Mouse (Mus musculus) macrophage (primary cell): Measurements from ENCODE around the gene Higd1a. TPM values are rescaled to one million over a fixed set of nuclear protein-coding genes. Genes with fewer than 3 reads are reported as not detected.

Experiments used
- H3K27ac ChIP-seq: fragments of 350-480 bp; formaldehyde crosslinking; 2 replicates; pipeline ENCODE4 v1.9.0; 2021
- H3K36me3 ChIP-seq: fragments of 350-480 bp; formaldehyde crosslinking; 2 replicates; pipeline ENCODE4 v1.9.0; 2021; ENCODE audit errors: inconsistent target
- H3K4me3 ChIP-seq: fragments of 350-480 bp; formaldehyde crosslinking; 2 replicates; pipeline ENCODE4 v1.9.0; 2021; ENCODE audit errors: inconsistent target
- H3K79me2 ChIP-seq: fragments of 350-480 bp; formaldehyde crosslinking; 2 replicates; pipeline ENCODE4 v1.9.0; 2021; ENCODE audit errors: inconsistent target
- WGBS: methylation state at CpG from one replicate; pipeline ENCODE4 v1.1.7; 2026; ENCODE audit warnings: inconsistent platforms; ENCODE audit not compliant: missing documents; 5-methylcytosine and 5-hydroxymethylcytosine counted together
- polyA plus RNA-seq: library from polyadenylated mRNA; stranded (reverse); fragments of 250-400 nt; gene quantifications from 3 replicates; pipeline ENCODE4 v1.2.4, GENCODE M21; 2018; ENCODE audit warnings: inconsistent platforms

Gene Higd1a
- polyA plus RNA-seq, 1 experiment from 2014 or later: 6.1 TPM

DNA sequence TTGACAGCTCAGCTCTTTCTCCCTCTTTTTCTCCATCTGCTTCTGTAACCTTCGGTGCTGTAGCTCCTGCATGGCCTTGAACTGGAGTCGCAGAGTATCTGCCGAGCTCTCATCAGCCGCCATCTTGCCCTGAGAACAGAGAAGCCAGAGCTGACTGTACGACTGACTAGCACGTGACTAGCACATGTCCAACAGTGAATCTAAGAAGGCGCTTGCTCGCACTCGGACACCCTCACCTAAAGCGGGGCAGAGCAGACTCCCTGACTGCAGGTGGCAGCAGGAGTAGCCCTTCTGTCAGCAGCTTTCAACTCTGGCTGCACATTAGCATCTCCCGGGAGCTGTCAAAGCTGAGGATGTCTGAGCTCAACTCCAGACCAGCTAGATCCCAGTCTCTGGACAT is 24.3 kb downstream of the Higd1a start:
- H3K79me2 ChIP-seq: no peaks in the 10 kb centered on the region
- H3K27ac ChIP-seq: no peak overlapping the region
- 97% methylated on average over 11 of the region's 11 CpGs for WGBS
- H3K4me3 ChIP-seq: no peak overlapping the region
- H3K36me3 ChIP-seq: no peaks in the 10 kb centered on the region

DNA sequence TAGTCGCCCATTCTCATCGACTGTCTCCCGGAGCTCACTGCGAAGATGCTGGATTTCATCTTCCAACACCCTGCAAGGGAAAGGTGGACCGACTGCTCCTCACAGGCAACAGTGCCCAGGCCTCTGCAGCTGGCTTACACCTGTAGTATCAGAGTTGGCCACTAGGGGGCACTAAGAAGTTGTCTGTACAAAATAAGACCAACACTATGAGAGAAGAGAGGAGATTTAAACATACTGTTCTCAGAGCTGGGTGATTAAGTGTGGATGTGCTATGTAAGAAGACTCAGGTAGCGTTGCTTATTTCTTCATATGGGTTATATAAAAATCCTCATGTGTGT is 27.2 kb downstream of the Higd1a start:
- Histone ChIP-seq H3K27ac (no peak overlapping the region), H3K36me3 (no peaks in the 10 kb centered on the region), H3K79me2 (no peaks in the 10 kb centered on the region), H3K4me3 (no peak overlapping the region)
- 42% methylated on average over 6 of the region's 6 CpGs for WGBS

- H3K79me2 ChIP-seq: no peaks in the 10 kb centered on the region
- WGBS: 77% methylated on average over 6 of the region's 6 CpGs
- H3K4me3 ChIP-seq: no peak overlapping the region
- no peaks in the 10 kb centered on the region for H3K36me3 ChIP-seq
- H3K27ac ChIP-seq: no peak overlapping the region
Measured at GRCm38 (mm10) chr9:121830243-121830955, 27.8 kb downstream of the Higd1a start.

DNA sequence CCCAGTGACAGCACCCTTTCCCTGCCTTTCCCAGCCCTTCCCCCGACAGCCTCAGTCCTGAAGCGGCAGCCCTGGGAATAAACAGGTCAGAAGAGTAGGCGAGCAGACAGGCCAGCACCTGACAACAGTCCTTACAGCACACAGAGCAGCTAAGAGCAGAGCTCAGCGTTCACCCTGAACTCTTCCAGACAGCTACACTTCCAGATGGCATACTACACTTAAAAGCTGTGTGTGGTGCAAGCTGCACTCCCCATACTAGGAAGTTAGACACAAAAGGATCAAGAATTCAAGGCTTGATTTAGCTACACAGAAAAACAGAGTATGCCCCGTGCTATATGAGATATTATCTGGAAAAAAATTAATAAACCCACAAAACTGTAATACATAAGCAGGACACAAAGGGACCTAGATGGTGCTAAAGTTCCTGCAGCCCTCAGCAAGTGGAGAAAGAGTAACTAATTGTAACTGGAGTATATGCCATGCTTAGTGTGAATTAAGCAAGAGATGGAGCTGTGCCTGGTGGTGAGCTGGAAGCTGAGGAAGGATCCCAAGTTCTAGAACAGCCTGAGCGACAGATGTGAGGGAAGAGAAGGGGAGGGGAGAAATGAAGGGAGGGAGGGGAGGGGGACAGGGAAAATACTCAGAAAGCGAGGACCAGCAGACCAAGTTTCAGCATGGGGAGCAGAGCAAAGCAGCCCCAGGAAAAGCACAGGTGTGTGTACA is 28.7 kb downstream of the Higd1a start:
- WGBS: 71% methylated on average over 7 of the region's 7 CpGs
- no peak overlapping the region for H3K27ac ChIP-seq
- H3K4me3 ChIP-seq: no peak overlapping the region
- H3K36me3 ChIP-seq: no peaks in the 10 kb centered on the region
- no peaks in the 10 kb centered on the region for H3K79me2 ChIP-seq

- WGBS: 51% methylated on average over 6 of the region's 6 CpGs
- Histone ChIP-seq H3K4me3 (no peak overlapping the region), H3K27ac (no peak overlapping the region)
Measured at GRCm38 (mm10) chr9:121828314-121828713, 29.8 kb downstream of the Higd1a start.

GRCm38 (mm10) chr9:121826356-121826755 is 31.8 kb downstream of the Higd1a start:
- no peak overlapping the region for H3K4me3 ChIP-seq
- no peak overlapping the region for H3K27ac ChIP-seq
- H3K36me3 ChIP-seq: no peaks in the 10 kb centered on the region
- H3K79me2 ChIP-seq: no peaks in the 10 kb centered on the region
- WGBS: 90% methylated on average over 3 of the region's 3 CpGs

More at GRCm38 (mm10) chr9:121828314-121828713, 29.8 kb downstream of the Higd1a start:
- H3K36me3 ChIP-seq: no peaks in the 10 kb centered on the region
- no peaks in the 10 kb centered on the region for H3K79me2 ChIP-seq

GRCm38 (mm10) chr9:121823991-121824390 is 34.2 kb downstream of the Higd1a start:
- H3K36me3 ChIP-seq: no peaks in the 10 kb centered on the region
- H3K27ac ChIP-seq: no peak overlapping the region
- no peak overlapping the region for H3K4me3 ChIP-seq
- H3K79me2 ChIP-seq: no peaks in the 10 kb centered on the region
- WGBS: 94% methylated on average over 7 of the region's 7 CpGs

DNA sequence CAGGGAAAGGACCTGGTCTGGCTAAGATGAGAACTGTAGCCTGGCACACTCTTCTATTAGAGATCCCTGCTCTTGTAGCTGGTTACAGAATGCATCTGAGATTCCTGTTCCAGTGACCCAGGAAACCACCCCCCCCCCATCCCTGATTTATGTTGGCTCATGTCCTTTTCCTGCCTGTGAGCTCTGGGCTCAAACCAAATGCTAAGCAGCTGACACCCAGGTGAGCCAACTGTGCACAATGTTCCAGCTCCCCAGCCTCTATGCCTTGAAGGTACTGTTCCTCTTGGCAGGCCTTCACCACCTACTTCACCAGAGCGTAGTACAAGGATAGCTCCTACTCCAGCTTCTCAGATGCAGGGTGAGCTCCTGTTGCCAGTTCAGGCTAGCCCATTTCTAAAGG is 35.1 kb downstream of the Higd1a start:
- Histone ChIP-seq H3K79me2 (no peaks in the 10 kb centered on the region), H3K4me3 (no peak overlapping the region), H3K27ac (no peak overlapping the region), H3K36me3 (no peaks in the 10 kb centered on the region)
- WGBS: 89% methylated on average over 1 of the region's 1 CpGs

DNA sequence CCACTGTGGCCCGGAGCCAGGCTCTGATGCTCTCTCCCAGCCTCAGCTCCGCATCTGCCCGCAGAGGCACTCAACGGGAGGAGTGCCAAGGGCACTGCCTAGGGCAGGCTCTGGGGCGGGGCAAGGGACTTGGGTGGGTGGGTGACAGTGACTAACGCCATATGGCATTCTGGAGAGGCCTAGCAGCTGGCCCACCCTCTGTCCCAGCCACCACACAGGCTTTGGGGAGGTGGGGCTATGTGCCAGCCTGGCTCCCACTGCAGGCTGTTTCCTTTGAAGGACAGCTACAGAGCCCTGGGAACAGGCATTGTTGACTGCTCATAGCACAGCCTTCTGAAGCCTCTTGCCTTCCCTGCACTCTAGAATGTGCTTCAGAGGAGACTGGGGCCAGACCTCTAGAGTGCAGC is 35.6 kb downstream of the Higd1a start:
- no peak overlapping the region for H3K27ac ChIP-seq
- no peaks in the 10 kb centered on the region for H3K79me2 ChIP-seq
- 88% methylated on average over 3 of the region's 6 CpGs for WGBS
- no peaks in the 10 kb centered on the region for H3K36me3 ChIP-seq
- no peak overlapping the region for H3K4me3 ChIP-seq

GRCm38 (mm10) chr9:121820765-121821164 is 37.4 kb downstream of the Higd1a start:
- Histone ChIP-seq H3K4me3 (no peak overlapping the region), H3K79me2 (no peaks in the 10 kb centered on the region), H3K27ac (no peak overlapping the region), H3K36me3 (no peaks in the 10 kb centered on the region)
- WGBS: 82% methylated on average over 5 of the region's 5 CpGs

DNA sequence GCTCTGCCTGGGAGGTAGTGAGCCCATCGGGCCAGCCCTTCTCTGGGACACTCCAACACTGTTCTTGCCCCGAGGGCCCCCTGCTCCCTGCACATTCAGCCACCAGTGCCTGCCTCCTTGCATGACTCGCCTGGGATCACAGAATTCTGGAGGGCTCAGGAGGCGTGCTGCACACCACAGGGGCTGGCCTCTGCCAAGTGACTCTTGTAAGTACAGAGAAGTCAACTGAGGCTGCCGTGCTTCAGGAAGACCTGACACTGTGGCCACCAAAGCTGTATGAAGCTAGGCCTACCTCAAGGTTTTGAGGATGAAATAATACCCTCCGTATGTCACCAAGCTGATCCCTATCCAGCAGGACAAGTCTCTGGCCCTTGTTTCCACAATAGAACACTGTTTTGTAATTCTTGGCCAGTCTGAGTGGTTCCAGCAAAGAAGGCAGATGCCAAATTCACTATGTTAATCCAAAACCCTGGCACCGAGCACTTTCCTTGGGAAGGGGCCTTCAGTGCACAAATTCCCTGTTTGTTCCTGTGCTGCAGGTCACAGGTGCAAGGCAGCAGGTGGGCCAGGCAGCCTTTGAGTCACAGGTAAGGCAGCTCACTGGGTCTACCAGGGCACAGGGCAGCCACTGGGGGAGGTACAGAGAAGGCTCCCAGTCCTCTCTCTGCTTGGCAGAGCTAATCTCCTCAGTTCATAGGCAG is 38.2 kb downstream of the Higd1a start:
- 92% methylated on average over 6 of the region's 7 CpGs for WGBS

GRCm38 (mm10) chr9:121819073-121819770 is 38.9 kb downstream of the Higd1a start:
- no peaks in the 10 kb centered on the region for H3K36me3 ChIP-seq
- H3K4me3 ChIP-seq: no peak overlapping the region
- H3K79me2 ChIP-seq: no peaks in the 10 kb centered on the region
- WGBS: 80% methylated on average over 9 of the region's 9 CpGs
- no peak overlapping the region for H3K27ac ChIP-seq

More for the DNA sequence above, 38.2 kb downstream of the Higd1a start:
- no peaks in the 10 kb centered on the region for H3K36me3 ChIP-seq
- no peaks in the 10 kb centered on the region for H3K79me2 ChIP-seq
- no peak overlapping the region for H3K27ac ChIP-seq
- H3K4me3 ChIP-seq: no peak overlapping the region

DNA sequence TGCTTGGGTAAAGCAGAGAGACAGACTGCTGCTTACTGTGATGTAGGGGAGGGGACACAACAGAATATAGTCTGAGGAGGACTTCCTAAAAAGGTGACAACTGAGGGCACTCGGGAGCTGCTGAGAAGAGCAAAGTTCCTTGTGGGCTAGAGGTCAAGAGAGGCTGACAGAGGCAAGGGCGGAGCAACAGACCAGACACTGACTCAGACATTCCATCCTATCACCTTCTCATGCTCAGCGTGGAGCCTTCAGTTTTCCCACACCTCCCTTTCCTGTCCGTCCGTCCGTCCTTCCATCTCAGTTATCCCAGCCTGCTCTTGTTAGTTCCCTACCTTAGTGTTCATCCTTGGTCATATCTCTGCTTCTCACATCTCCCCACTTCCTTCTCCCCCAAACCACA is 43.0 kb downstream of the Higd1a start:
- H3K27ac ChIP-seq: no peak overlapping the region
- H3K4me3 ChIP-seq: no peak overlapping the region
- H3K36me3 ChIP-seq: no peaks in the 10 kb centered on the region
- H3K79me2 ChIP-seq: no peaks in the 10 kb centered on the region
- 25% methylated on average over 6 of the region's 6 CpGs for WGBS

- H3K4me3 ChIP-seq: no peak overlapping the region
- H3K79me2 ChIP-seq: no peaks in the 10 kb centered on the region
- H3K27ac ChIP-seq: no peak overlapping the region
- 80% methylated on average over 15 of the region's 15 CpGs for WGBS
- no peaks in the 10 kb centered on the region for H3K36me3 ChIP-seq
Measured at GRCm38 (mm10) chr9:121810081-121810821, 47.9 kb downstream of the Higd1a start.
